Mouse (Mus musculus) neutrophil, adult 5-6 weeks (primary cell): ENCODE measurements around the gene Pacsin3. TPM values are rescaled to one million over a fixed set of nuclear protein-coding genes. Genes with fewer than 3 reads are reported as not detected.
"Not testable (repeated sequence)": the region's sequence is repeated elsewhere in the genome, so short reads cannot be mapped to it uniquely, and the experiment has no call there.

ENCODE experiments used
- ATAC-seq: fragments of 151-379, 151-347 bp; 2 replicates; pipeline ENCODE4 v1.8.0; 2017; ENCODE audit warnings: mild to moderate bottlenecking, moderate TSS enrichment; ENCODE audit not compliant: insufficient number of reproducible peaks, poor library complexity, low FRiP score, severe bottlenecking; ENCODE audit errors: extremely low read depth
- total RNA-seq: library from RNA; stranded (forward); fragments of 200-1000 nt; gene quantifications from 2 replicates; pipeline ENCODE4 v1.2.3, GENCODE M21; 2017

Gene Pacsin3
- total RNA-seq: not detected in 2 replicates

DNA sequence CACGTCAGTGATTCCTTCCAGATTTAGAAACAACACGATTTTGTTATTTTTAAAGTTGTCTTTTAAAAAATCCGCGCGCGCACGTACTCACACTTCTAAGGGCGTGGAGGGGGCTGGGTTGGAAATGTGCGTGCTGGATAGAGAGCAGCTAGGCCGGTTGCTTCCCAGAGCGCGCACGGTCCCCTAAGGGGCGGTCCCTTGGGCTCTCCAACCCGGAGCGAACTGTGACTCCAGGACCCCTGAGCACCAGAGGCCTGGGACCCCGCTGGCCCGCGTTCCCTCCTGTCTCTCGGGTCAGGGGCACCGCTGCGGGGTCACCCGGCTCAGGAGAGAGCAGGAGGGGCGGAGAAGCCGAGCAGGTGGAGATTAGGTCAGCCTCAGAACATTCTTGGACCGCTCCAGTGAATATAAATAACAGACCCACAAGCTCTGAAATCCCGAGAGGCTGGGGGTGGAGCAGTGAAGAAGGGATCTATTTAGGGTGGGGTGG is at the start of gene Pacsin3:
Gene Pacsin3 (plus strand): TSS at position 294 of the 490 bp plus-strand sequence.
- no peak for ATAC-seq

DNA sequence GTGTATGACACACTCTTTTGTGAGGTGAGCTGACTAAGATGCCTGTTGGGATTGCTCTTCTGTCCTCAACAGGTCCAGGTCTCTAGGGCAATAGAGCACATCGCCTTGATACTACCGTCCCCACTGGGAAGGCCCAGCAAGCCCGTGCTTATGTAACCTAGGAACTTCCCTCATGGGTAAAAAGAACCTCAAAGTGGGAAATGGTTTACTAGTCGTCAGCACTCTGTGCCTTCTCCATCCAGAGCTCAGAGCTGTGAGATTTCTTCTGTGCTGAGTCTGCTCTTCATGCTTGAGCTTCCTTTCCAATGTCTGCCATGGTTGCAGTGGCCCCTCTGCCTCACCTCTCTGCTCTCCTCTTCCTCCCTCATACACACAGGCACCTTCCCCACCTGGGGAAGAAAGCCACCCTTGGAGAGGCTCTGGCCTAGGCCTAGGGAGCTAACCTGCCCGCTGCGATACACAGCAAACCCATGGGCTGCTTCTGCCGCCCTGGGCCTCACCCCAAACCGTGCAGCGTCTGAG is 49.4 kb upstream of the Pacsin3 start:
- no peak for ATAC-seq

DNA sequence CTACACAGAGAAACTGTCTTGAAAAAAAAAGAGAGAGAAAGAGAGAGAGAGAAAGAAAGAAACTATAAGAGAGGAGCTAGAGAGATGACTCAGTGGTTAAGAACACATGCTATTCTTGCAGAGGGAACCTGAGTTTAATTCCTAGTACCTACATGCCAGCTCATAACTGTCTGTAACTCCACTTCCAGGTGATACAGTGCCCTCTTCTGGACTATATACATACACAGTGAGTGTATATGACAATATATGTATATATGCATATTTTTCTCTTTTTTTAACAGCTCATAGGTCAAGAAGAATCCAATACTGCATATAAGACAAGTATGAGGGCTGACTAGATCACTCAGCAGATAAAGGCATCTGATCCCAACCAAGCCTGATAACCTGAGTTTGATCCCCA is 42.4 kb upstream of the Pacsin3 start:
- ATAC-seq: no peak

DNA sequence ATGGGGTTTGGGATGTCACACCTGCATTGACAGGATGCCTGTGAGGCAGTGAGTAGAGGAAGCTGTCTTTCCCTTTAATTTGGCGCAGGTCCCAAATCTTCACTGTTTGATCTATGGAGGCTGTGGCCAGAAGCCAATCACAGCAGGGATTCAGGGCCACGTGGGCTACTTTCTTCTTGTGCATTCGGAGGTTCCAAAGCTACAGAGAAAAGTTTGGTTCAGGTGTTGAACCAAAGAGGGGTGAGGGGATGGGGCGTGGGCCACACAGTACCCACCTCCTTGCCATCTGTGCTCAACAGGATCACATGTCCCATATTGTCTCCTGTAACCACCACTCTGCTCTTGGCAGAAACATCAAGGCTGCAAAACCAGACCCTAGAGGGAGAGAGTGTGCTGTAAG is 38.7 kb upstream of the Pacsin3 start:
- ATAC-seq: no peak

DNA sequence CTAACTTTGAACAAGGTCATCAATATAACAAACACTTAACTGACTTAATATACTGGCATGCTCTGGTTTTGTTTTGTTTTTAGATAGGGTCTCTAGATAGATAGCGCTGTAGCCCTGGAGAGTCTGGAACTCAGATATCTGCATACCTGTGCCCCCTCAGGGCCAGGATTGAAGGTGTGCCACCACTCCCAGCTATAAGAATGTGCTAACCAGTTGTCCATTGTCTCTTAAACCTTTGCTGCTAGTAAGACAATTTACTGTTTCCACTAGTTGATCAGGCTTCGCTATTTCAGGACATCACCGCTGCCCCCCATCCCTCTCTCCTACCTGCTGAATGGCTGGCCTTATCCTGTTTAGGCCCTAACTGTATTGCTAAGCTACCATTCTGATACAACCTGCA is 35.3 kb upstream of the Pacsin3 start:
- ATAC-seq: no peak

DNA sequence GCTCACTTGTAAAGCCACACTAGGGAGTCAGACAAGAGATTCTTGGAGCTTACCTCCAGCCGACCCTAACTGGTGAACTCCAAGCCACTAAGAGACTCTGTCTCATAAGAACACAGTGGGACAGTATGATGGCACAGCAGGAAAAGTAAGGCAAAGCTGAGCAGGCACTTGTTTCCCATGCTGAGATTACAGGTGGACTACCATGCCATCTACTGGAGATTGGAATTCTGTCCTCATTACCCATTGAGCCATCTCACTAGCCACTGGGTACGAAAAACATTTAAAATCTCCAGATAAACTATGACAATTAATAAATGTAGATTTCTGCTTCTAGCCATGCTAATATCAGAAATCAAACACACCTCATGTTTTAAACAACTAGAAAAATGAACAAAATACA is 32.1 kb upstream of the Pacsin3 start:
- ATAC-seq: no peak

DNA sequence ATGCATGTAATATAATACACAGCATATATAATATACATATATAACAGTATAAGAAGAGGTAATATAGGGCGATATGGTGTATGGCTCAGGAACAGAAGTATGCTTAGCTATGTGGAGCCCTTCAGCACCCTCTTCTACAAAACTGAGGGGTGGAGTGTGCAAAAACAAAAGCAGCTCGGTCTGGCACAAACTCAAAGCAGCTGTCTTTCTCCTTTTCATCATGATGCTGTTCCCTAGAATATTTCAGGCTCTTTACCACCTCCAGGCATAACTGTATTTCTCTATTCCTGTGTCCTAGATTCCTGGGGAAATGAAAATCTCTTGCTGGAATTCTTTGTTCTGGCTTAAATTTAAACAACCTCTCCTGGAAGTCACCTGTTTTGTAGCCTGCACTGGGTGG is 26.0 kb upstream of the Pacsin3 start:
- no peak for ATAC-seq

DNA sequence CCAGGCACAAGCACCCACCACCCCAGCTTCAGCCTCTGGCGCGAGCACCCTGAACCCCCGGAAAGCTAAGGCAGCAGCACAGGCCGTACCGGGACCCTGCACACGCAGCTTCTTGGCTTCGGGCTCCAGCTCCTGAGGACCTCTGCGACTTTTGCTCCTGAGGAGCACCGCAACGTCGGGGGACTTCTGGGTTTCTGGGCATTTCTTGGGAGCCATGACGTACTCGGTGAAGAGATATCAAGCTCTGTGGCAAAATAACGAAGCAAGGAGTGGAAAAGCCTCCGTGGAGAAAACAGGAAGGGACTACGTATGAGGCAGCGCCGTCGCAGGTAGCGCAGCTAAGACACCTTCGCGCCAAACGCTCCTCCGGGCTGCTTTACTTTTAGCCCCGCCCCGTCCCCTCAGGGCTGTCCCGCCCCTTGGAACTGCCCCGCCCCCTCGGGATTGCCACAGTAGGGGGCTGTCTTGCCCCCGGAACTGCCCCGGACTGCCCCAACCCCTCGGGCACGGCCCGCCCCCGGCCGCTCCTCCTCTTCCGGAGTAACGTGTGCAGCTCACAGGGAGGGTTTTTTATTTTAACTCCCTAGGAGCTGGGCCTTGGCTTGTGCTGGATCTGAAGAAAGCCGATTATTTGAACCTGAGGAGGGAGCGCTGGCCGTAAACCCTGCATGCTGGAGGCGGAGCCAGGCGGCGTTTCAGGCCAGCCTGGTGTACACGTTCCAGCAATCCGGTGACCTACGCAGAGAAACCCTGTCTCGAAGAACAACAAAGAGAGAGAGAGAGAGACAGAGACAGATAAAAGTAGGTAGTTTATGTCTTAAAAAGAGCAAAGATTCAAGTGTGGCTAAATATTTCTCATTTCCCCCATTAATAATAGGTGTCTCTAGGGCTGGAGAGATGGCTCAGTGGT is 18.9 kb upstream of the Pacsin3 start, which contains the start of gene Ddb2:
Gene Ddb2 (minus strand): TSS at position 382 of the 910 bp plus-strand sequence.
- peak; percentile 95 for ATAC-seq

DNA sequence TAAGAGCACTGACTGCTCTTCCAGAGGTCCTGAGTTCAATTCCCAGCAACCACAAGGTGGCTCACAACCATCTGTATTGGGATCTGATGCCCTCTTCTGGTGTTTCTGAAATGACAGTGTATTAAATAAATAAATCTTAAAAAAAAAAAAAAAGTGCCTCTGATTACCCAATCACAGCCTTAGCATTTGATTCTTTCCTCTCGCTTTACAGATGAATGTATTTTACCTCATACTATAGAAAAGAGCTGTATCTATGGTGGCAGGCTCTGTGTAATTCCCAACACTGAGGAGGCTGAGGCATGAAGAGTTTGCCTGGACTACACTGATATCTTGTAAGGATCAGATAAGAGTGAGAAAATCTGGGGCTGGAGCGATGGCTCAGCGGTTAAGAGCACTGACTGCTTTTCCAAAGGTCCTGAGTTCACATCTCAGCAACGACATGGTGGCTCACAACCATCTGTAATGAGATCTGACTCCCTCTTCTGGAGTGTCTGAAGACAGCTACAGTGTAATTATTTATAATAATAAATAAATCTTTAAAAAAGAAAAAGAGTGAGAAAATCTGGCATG is 18.2 kb upstream of the Pacsin3 start:
- ATAC-seq: not testable (repeated sequence)

DNA sequence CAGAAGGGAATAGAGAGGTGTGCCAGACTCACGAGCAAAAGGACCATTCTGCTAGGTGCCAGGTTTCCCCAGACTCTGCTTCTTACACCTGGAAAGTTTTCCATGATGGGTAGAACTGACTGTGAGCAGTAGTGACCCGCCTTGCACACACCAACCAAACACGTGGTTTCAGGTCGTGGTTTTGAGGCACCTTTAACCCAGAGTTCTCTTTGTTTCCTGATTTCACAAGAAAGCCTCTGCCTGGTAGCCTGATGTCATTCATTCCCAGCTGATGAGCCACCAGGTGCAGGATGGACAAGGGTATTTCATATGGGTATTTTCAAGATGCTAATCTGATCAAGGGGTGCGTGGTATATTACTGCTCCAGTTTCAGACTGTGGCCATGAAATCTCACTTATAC is 13.2 kb upstream of the Pacsin3 start:
- ATAC-seq: no peak

DNA sequence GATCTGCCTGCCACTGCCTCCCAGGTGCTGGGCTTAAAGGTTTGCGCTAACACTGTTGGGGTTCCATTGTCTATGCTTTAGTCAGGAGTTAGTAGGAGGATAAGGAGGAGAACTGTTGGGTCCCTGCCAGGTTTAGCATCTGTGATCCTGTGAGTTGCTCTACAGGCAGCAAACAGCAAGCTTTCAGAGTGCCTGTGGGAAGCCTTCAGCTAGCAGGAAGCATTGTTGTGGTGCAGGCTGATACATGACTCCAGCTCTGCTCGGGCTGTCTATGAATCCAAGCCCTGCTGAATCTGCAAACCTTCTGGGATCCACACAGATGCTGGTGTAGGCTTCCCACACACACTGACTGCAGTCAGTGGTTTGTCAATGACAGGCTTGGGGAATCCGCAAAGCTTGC is 12.3 kb upstream of the Pacsin3 start:
- ATAC-seq: no peak

DNA sequence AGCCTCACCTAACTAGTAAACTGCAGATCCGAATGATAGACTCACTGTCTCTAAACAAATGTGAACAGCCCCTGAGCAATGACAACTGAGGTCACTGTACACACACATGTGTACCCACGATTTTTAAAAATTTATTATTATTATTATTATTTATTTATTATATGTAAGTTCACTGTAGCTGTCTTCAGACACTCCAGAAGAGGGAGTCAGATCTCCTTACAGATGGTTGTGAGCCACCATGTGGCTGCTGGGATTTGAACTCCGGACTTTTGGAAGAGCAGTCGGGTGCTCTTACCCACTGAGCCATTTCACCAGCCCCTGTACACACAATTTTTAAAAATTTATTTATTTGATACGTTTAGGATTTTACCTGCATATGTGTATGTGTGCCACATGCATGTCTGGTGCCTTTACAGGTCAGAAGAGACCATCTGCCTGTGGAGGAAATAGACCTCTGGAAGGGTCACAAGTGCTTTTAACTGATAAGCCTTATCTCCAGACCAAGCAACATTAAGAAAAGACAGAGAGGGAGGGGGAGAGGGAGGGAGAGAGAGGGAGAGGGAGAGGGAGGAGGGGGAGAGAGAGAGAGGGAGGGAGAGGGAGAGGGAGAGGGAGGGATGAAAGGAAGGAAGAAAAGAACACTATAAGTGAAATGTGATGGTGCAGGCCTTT is 11.1 kb upstream of the Pacsin3 start:
- ATAC-seq: no peak

DNA sequence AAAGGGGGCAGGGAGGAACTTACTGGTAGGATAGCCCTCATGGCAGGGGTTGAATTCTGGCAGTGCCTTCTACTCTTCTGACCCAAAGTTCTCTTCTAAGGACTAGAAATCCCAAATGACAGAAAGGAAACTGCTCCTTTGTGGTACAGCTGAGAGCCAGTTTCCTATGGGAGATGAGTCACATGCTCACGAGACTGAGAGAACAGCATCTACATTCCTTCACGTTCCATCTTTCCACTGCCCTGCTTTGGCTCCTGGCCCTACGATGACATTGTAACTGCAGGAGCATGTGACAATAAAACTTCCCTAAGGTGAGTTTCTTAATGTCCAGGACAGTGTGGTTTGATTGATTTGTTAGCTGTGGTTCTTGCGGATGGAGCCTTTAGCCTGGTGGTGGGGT is 7.4 kb upstream of the Pacsin3 start:
- no peak for ATAC-seq

DNA sequence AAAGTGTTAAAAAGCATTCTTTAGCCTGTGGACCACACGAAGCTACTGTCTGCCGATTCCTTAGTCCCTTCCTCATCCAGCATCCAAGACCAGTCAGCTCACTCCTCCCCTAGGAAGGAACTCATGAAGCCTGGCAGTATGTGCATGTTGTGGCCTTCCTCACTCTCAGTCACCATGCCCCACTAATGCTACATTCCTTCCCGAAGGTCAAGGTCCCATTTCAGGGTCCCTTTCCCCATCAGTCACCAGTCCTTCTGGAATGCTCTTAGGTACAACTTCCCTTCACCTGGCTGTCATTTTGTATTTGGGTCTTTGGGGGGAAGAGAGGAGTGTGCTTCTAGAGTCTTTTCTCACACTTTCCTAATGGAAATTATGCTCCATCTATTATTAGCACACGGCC is 3.8 kb upstream of the Pacsin3 start:
- no peak for ATAC-seq

DNA sequence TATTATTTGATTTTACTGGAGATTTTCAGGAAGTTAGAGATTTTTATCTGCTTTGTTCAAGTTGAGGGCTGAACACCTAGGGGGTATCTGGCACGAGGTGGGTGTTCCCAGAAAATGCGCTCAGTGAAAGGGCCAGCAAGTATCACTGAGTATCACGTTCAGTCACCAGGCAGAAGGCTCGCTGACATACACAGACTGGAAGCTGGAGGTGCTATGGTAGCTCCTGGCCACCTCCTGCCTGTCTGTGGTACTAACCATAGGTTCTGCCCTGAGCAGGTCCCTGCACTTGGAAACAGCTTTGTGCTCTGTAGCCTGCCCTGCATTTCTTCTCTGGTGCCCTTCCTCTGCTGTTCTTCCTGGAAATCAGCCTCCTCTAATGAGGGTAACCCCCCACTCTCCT is 3.2 kb upstream of the Pacsin3 start:
- no peak for ATAC-seq

DNA sequence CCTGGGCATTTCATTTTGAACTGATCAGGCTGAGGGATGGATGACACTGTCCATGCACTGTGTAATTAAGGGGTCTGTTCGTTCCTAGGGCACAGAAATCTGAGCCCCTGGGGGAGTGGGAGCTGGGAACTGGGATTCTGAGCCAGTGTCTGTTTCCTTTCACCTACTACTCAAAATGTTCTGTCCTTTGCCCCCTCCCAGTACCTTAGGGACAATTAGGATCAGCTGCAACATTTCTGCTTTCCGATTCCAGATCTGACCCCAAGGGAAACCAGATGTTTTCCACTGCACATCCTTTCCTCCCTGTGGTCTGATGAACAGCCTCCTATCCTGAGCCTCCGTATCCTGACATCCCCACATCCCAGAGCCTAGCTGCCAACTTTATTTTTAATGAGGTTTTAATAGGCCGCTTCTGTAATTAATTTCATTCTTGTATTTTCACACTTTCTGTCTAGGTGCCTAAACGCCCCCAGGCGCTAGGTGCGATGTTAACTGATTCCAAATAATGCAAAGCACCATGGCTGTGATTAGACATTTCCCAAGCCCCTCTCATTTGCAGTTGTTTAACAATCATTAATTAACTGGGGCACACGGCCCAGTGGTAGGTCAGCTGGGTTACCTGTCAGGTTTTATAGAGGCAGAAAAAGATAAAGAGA is 901 bp upstream of the Pacsin3 start:
- ATAC-seq: no peak

DNA sequence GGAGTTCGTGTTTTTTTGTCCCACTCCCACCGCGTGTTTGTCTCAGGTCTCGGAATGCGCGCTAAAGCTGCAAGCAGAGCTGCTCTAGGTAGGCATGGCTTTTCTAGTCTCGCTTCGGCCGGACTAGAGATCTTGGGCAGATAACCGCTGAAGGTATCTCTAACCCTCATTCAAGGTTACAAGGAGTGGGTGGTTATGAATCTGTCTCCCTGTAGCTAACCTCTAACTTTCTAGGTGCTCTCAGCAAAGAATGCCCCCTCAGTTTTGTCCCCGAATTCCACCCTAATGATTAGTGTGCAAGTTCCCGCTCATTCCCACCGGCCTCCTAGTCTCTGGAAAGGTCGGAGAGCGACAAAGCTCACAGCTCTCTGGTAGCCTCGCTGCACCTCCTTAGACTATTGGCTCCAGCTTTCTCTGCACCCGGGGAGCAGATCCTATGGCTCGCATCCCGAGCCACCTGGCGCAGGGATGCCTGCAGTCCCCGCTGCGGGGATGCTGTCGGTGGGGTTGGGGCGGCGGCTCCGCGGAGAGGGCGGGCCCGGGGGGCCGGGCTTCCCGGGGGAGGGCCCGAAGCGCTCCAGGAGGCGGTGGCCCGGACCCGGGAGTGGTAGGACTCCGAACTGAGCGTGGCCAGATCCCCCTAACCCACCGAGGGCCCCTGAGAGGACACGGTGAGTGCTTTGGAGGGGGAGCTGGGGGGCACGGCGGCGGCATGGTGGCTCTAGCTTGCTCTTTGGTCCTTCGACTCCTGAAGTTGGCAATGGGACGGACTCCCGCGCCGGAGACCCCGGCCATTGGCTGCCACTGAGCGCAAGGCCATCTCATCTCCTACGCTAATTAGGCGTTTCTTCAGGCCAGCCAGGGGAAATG is 737 bp downstream of the Pacsin3 start:
- peak; percentile 1; the same call in 1 of the 2 replicates for ATAC-seq
